Mouse (Mus musculus) CH12.LX (cell line): Measurements from ENCODE around the gene Zeb2. TPM values are rescaled to one million over a fixed set of nuclear protein-coding genes. Genes with fewer than 3 reads are reported as not detected.

Source experiments
- DNase-seq: peaks from one replicate; pipeline ENCODE4 v3.0.0-alpha.2; 2013; ENCODE audit errors: extremely low read depth
- H3K27ac ChIP-seq: 2 replicates; pipeline ENCODE4 v1.5.1; 2012; ENCODE audit warnings: low read depth, mild to moderate bottlenecking, control low read depth, moderate library complexity; ENCODE audit not compliant: insufficient read depth
- H3K27me3 ChIP-seq: replicated peaks from 2 replicates; pipeline ENCODE3; 2012; ENCODE audit warnings: inconsistent platforms
- H3K36me3 ChIP-seq, 2 experiments: replicated peaks in 1 of 2; 2 replicates each; pipeline versions ENCODE3 to v1.6.1; 2012; ENCODE audit warnings: inconsistent platforms in 1 of 2, low read length in 1 of 2, mild to moderate bottlenecking in 1 of 2, mixed read lengths in 1 of 2, moderate library complexity in 1 of 2; ENCODE audit not compliant: control insufficient read depth in 1 of 2, insufficient read depth in 1 of 2
- H3K4me1 ChIP-seq, 2 experiments: 2 replicates each; pipeline ENCODE4 v1.6.1; 2012; ENCODE audit warnings: inconsistent platforms in 1 of 2, moderate library complexity in 1 of 2; ENCODE audit not compliant: insufficient read depth in 2 of 2, control insufficient read depth in 1 of 2
- H3K4me2 ChIP-seq: 2 replicates; pipeline ENCODE4 v1.6.1; 2012; ENCODE audit warnings: low read depth, mild to moderate bottlenecking, control low read depth; ENCODE audit not compliant: poor library complexity, insufficient read depth, severe bottlenecking
- H3K4me3 ChIP-seq, 3 experiments: fragments of 150-350 bp in 1 of 3; sonication (generic) in 1 of 3; replicated peaks in 1 of 3; 2 replicates each; pipeline versions ENCODE3 to v1.5.1; 2011 to 2012; ENCODE audit warnings: low read depth in 2 of 3, low read length in 2 of 3, mild to moderate bottlenecking in 2 of 3, moderate library complexity in 2 of 3, control low read depth in 1 of 3, improper control_type of control experiment in 1 of 3, inconsistent platforms in 1 of 3, mixed read lengths in 1 of 3; ENCODE audit not compliant: poor library complexity in 1 of 3
- H3K79me2 ChIP-seq: replicated peaks from 2 replicates; pipeline ENCODE4 v1.6.1; 2012; ENCODE audit warnings: mild to moderate bottlenecking, moderate library complexity; ENCODE audit not compliant: control insufficient read depth, poor library complexity, insufficient read depth, severe bottlenecking; ENCODE audit errors: extremely low read depth
- H3K9ac ChIP-seq: 2 replicates; pipeline ENCODE4 v1.6.1; 2012; ENCODE audit warnings: low read depth, mild to moderate bottlenecking, control low read depth, moderate library complexity; ENCODE audit not compliant: insufficient read depth
- H3K9me3 ChIP-seq: replicated peaks from 2 replicates; pipeline ENCODE3; 2012; ENCODE audit warnings: low read length, inconsistent platforms, mixed read lengths
- BHLHE40 ChIP-seq: IDR thresholded peaks from 2 replicates; pipeline ENCODE4 v1.6.1; 2011; ENCODE audit warnings: mild to moderate bottlenecking, low read depth, low read length, improper control_type of control experiment
- CTCF ChIP-seq, 2 experiments: IDR thresholded peaks in 1 of 2; conservative IDR thresholded peaks in 1 of 2; 2 replicates each; pipeline ENCODE4 v1.5.1; 2011 to 2012; ENCODE audit warnings: low read depth in 2 of 2, low read length in 2 of 2, improper control_type of control experiment in 1 of 2, inconsistent platforms in 1 of 2, mild to moderate bottlenecking in 1 of 2, moderate library complexity in 1 of 2
- EP300 ChIP-seq: IDR thresholded peaks from 2 replicates; pipeline ENCODE4 v1.6.1; 2011; ENCODE audit warnings: low read length, improper control_type of control experiment
- ETS1 ChIP-seq: conservative IDR thresholded peaks from 2 replicates; pipeline ENCODE4 v1.6.1; 2012; ENCODE audit warnings: low read depth, mild to moderate bottlenecking, inconsistent platforms, low read length, improper control_type of control experiment, moderate library complexity
- GABPA ChIP-seq: IDR thresholded peaks from 2 replicates; pipeline ENCODE4 v1.6.1; 2012; ENCODE audit warnings: low read depth, low read length, improper control_type of control experiment, inconsistent platforms; ENCODE audit not compliant: insufficient replicate concordance
- IRF4 ChIP-seq: IDR thresholded peaks from 2 replicates; pipeline ENCODE4 v1.6.1; 2014; ENCODE audit warnings: low read depth, mild to moderate bottlenecking, inconsistent platforms, low read length, improper control_type of control experiment
- MAFK ChIP-seq: IDR thresholded peaks from 2 replicates; pipeline ENCODE4 v1.6.1; 2011; ENCODE audit warnings: low read length, improper control_type of control experiment; ENCODE audit not compliant: insufficient replicate concordance
- MAX ChIP-seq: IDR thresholded peaks from 2 replicates; pipeline ENCODE4 v1.6.1; 2011; ENCODE audit warnings: low read length, improper control_type of control experiment
- MXI1 ChIP-seq: IDR thresholded peaks from 2 replicates; pipeline ENCODE4 v1.6.1; 2011; ENCODE audit warnings: mild to moderate bottlenecking, low read depth, low read length, improper control_type of control experiment
- MYC ChIP-seq: IDR thresholded peaks from 2 replicates; pipeline ENCODE4 v1.6.1; 2011; ENCODE audit warnings: low read depth, mild to moderate bottlenecking, improper control_type of control experiment, low read length
- NRF1 ChIP-seq: IDR thresholded peaks from 2 replicates; pipeline ENCODE4 v1.6.1; 2014; ENCODE audit warnings: low read depth, mild to moderate bottlenecking, inconsistent platforms, low read length, improper control_type of control experiment, moderate library complexity
- PAX5 ChIP-seq: IDR thresholded peaks from 2 replicates; pipeline ENCODE4 v1.6.1; 2012; ENCODE audit warnings: low read length, inconsistent platforms, mixed read lengths
- POLR2A ChIP-seq: IDR thresholded peaks from 2 replicates; pipeline ENCODE4 v1.6.1; 2011; ENCODE audit warnings: low read depth, mild to moderate bottlenecking, improper control_type of control experiment, low read length
- POLR2AphosphoS2 ChIP-seq: IDR thresholded peaks from 2 replicates; pipeline ENCODE4 v1.6.1; 2011; ENCODE audit warnings: low read depth, low read length, improper control_type of control experiment
- SIN3A ChIP-seq: IDR thresholded peaks from 2 replicates; pipeline ENCODE4 v1.6.1; 2012; ENCODE audit warnings: low read length, improper control_type of control experiment, inconsistent platforms
- SMC3 ChIP-seq: IDR thresholded peaks from 2 replicates; pipeline ENCODE4 v1.6.1; 2011; ENCODE audit warnings: low read depth, low read length, improper control_type of control experiment
- TBP ChIP-seq: conservative IDR thresholded peaks from 2 replicates; pipeline ENCODE4 v1.6.1; 2011; ENCODE audit warnings: low read depth, low read length, improper control_type of control experiment
- TCF12 ChIP-seq: IDR thresholded peaks from 2 replicates; pipeline ENCODE4 v1.6.1; 2014; ENCODE audit warnings: low read depth, mild to moderate bottlenecking, inconsistent platforms, low read length, improper control_type of control experiment
- UBTF ChIP-seq: IDR thresholded peaks from 2 replicates; pipeline ENCODE4 v1.6.1; 2012; ENCODE audit warnings: low read depth, mild to moderate bottlenecking, inconsistent platforms, low read length, improper control_type of control experiment, moderate library complexity
- USF1 ChIP-seq: IDR thresholded peaks from 2 replicates; pipeline ENCODE4 v1.6.1; 2014; ENCODE audit warnings: low read depth, mild to moderate bottlenecking, inconsistent platforms, low read length, improper control_type of control experiment
- ZMIZ1 ChIP-seq: IDR thresholded peaks from 2 replicates; pipeline ENCODE4 v1.6.1; 2012; ENCODE audit warnings: low read depth, mild to moderate bottlenecking, inconsistent platforms, low read length, improper control_type of control experiment
- dilution Hi-C: fragments of 300-500 bp; cut with MboI; formaldehyde crosslinking; loops from 2 replicates; pipeline ENCODE4 v1.14.3; 2020; ENCODE audit warnings: low sequenced_read_pairs; ENCODE audit not compliant: extremely low pct_unique_long_range_greater_than_20kb, extremely low pct_ligation_motif_present
- in situ Hi-C: fragments of 300-500 bp; cut with MboI; formaldehyde crosslinking; loops from 3 replicates; pipeline ENCODE4 v1.14.3; 2019; ENCODE audit warnings: low sequenced_read_pairs, low pct_ligation_motif_present, low pct_unique_long_range_greater_than_20kb, mixed read lengths
- polyA plus RNA-seq: library from polyadenylated mRNA; unstranded; fragments of >175 nt; gene quantifications from 2 replicates; pipeline ENCODE4 v1.2.1, GENCODE M21; 2012; ENCODE audit warnings: low read depth; ENCODE audit not compliant: insufficient read length
- total RNA-seq, 2 experiments: library from RNA; depleted of rRNA; stranded (reverse); fragments of 300-350 nt in 1 of 2; fragments of >200 nt in 1 of 2; gene quantifications; 2 replicates each; pipeline ENCODE4 v1.2.3; 2012 to 2014

Gene Zeb2
- total and polyA plus RNA-seq, 3 experiments, result 12.9 to 25.8 (median 20.8) TPM

- H3K9ac ChIP-seq, result no peak overlapping the region
- H3K36me3 ChIP-seq, result no peaks in the 10 kb centered on the region
- H3K4me1 ChIP-seq, result peaks cover 3 to 6% of the 10 kb centered on the region in 2 experiments
- H3K27me3 ChIP-seq, result no peaks in the 10 kb centered on the region
- dilution Hi-C loops (no loop called here), in situ Hi-C loops (no loop called here)
- no peak overlapping the region for H3K4me2 ChIP-seq
- no peak overlapping the region for H3K27ac ChIP-seq
- H3K79me2 ChIP-seq, result no peaks in the 10 kb centered on the region
- H3K9me3 ChIP-seq, result no peaks in the 10 kb centered on the region
- no peak for DNase-seq
- H3K4me3 ChIP-seq, result no peak overlapping the region
- TF ChIP-seq EP300 (no peak), MYC (no peak), SIN3A (no peak), IRF4 (no peak)
- TF ChIP-seq, all 38 proteins: peak for 0
Observed at GRCm38 (mm10) chr2:45136783-45137182, 19.6 kb upstream of the Zeb2 start.

- DNase-seq, result no peak
- H3K27ac ChIP-seq, result no peak overlapping the region
- dilution Hi-C loops (no loop called here), in situ Hi-C loops (no loop called here)
- no peak for TF ChIP-seq ETS1
- TF ChIP-seq ZMIZ1, result no peak
- no peak for TF ChIP-seq POLR2A
- no peak for TF ChIP-seq PAX5
- no peak for TF ChIP-seq MXI1
- TF ChIP-seq CTCF (conservative IDR thresholded peaks at IDR 0.05 in 1 of 2, IDR thresholded peaks at IDR 0.05 in 1 of 2; ENCODE audit: low read depth in 2 of 2, low read length in 2 of 2), result no peak
- TF ChIP-seq MAFK, result no peak
- TF ChIP-seq TBP, result no peak
- no peak for TF ChIP-seq POLR2AphosphoS2
- H3K4me3 ChIP-seq, result no peak overlapping the region
- no peaks in the 10 kb centered on the region for H3K27me3 ChIP-seq
- H3K9ac ChIP-seq, result no peak overlapping the region
- H3K4me2 ChIP-seq, result no peak overlapping the region
- H3K4me1 ChIP-seq, result no peaks in the 10 kb centered on the region
- H3K36me3 ChIP-seq, result no peaks in the 10 kb centered on the region
- no peaks in the 10 kb centered on the region for H3K79me2 ChIP-seq
- H3K9me3 ChIP-seq, result no peaks in the 10 kb centered on the region
Observed at GRCm38 (mm10) chr2:45133225-45133624, 16.0 kb upstream of the Zeb2 start.

- dilution Hi-C loops, result no loop called here
Observed at GRCm38 (mm10) chr2:45130461-45131156, 13.4 kb upstream of the Zeb2 start.

More at GRCm38 (mm10) chr2:45130461-45131156, 13.4 kb upstream of the Zeb2 start:
- H3K36me3 ChIP-seq, result no peaks in the 10 kb centered on the region
- H3K9me3 ChIP-seq, result no peaks in the 10 kb centered on the region
- no peaks in the 10 kb centered on the region for H3K27me3 ChIP-seq
- no peak overlapping the region for H3K9ac ChIP-seq
- in situ Hi-C loops, result no loop called here
- H3K4me3 ChIP-seq, result no peak overlapping the region
- H3K4me1 ChIP-seq, result no peaks in the 10 kb centered on the region
- H3K27ac ChIP-seq, result no peak overlapping the region
- no peaks in the 10 kb centered on the region for H3K79me2 ChIP-seq
- no peak overlapping the region for H3K4me2 ChIP-seq
- TF ChIP-seq SMC3 (no peak), MAX (no peak), POLR2A (no peak), BHLHE40 (no peak), TCF12 (no peak), ETS1 (no peak), MYC (no peak), SIN3A (no peak), NRF1 (no peak), USF1 (no peak), GABPA (no peak), UBTF (no peak)
- TF ChIP-seq, all 38 proteins: peak for 0
- DNase-seq, result no peak
